Mouse (Mus musculus): ENCODE results near the gene Asb8.

DNA sequence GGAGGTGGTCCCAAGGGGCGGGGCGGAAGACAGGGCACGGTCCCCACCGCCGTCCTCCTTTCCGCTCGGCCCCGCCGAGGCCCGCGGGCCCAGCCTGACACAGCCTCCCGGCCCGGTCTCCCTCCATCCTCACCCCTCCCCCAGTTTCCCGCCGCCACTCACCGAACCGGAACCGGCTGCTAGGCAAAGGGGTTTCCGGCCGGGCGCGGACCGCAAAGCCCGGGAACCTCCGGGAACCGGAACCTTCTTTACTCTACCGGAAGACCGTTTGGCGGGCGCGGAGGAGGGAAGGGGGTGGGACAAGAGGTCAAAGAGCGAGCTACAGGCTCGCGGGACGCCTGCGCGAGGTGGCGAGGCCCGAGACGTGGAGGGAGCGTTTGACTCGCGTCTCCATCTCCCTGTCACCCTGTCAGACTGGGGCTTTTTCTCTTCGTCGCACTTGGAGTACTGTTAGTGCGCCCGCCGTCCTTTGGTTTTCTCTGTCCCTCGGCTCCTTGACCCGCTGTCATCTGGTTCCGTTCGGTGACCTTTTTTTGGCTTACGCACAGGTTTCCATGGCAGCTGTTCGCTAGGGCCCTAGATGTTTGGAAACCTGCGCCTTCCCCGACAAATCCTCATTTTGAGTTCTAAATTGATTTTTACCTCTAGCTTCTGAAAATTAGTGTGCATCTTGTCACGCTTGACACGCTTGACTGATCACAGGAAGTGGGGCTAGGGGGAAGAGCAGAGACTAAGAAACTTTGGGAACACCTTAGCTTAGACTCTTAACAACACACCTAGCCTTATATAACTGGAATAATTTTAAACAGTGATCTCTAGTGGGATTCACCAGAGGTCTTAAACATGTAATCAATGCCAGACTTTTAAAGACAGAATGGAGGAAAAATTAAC, 72.1 kb downstream of the Asb8 start, which contains the start of gene Senp1:
- no peak for TF ChIP-seq GATA1 (IDR thresholded peaks at IDR 0.05; ENCODE audit: borderline replicate concordance, low read length)
- peak; percentile 75; the same call in 1 of the 2 replicates for TF ChIP-seq FLI1 (IDR thresholded peaks at IDR 0.05; ENCODE audit: low read length)

Data from megakaryocyte, embryonic 14.5 days (primary cell).